Mouse (Mus musculus) right cerebral cortex, postnatal 14 days (tissue): ENCODE measurements around the gene Prickle1.

Experiments
- DNase-seq: peaks from one replicate; pipeline ENCODE4 v3.0.0; 2022

The Prickle1 gene

GRCm38 (mm10) chr15:93595746-93596145, at the start of gene Prickle1:
TSS of gene Prickle1 (minus strand) at chr15:93595891.
- DNase-seq, result peak; percentile 89

GRCm38 (mm10) chr15:93640221-93640620, 44.5 kb upstream of the Prickle1 start:
- no peak for DNase-seq

DNA sequence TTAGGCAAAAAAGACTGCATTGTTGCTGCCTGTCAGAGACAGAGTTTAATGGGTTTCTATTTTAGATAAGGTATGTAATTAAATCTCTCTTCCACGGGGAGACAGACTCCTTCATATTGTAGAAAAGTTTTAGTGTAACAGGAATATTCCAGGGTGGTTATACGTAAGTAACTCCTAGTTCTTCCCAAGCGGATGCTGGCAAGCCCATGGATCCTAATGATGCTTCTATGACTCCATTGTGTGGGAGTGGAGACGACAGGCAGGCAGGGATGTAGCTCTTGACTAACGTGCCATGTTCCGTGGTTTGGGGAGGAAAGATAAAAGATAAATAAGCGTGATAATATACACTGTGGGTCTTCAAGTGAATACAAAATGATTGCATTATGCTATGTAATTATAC, 41.3 kb upstream of the Prickle1 start:
- no peak for DNase-seq

DNA sequence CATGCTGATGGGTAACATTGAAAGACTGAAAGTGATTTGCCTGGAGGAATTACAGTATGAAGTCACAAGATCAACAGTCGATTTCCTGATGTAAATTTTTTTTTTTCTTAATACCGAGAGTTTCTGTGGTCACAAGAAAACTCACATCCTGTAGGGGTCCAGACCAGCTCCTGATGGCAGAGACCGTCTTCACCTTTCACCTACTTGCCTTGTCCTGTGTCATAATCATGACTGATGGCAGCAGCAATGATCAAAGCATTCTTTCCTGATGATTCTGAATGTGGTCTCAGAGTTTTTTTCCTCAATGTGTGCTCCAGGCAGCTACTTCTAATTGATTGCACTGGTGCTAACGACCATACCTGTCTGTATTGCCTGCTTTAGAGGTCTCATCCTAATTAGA, 39.9 kb upstream of the Prickle1 start:
- DNase-seq, result no peak

DNA sequence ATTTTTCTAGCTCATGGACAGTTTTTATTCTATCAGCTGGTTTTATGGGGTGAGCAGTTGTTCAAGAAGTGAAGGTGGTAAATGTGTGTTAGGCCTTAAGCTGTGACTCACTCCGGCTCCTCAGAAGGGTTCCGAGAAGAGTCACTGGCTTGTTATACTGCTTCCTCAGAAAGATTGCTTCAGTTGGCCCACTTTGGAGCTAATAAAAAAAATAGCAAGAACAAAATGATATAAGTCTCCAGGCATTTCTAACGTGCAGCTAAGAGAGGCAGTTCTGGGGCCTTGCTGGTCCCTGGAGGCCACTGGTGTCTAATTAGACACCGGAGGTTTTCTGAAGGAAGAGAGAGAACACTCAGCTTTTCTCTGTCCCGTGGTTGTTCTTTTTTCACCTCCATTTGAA, 38.8 kb upstream of the Prickle1 start:
- DNase-seq, result no peak

DNA sequence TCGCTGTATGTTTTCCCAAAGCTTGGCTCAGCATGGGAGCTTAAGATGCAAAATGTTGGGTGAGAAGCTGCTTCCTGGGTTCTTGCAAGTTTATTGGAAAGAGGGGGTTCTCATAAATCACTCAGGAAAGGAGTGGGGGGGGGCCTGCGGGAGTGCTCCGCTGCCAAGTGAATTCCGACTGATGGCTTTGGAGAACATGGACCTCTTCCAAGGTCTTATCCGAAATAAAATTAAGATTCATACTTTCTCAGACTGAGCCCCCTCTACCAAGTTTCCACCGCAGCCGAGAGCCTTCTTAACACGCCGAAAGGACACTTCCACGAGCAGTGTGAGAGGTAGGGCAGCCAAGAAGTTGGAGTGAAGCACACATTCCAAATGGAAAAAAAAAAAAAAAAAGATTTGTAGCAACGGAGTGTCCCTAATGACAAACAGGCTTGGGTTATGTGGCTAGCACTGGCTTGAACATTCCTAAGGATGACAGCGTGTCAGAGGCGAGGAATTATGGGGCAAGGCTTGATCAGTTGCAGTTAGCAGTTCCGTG, 34.4 kb upstream of the Prickle1 start:
- no peak for DNase-seq

DNA sequence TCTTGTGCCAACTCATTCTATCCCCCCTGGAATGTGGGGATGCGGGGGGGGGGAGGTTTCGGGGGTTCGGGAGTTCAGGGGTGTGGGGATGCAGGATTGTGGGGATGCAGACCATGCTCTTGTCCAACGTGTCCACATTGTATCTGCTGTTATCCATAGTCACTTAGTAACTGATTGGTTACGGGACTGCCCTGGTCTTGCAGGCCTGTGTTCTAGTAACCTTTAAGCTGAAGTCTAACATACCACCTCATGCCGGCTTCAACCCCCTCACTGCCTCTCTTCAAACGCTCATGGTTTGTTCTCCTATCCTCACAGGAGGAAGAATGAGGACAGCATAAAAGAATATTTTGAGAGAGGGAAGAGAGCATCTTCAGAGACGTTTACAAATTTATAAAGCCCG, 33.5 kb upstream of the Prickle1 start:
- no peak for DNase-seq

DNA sequence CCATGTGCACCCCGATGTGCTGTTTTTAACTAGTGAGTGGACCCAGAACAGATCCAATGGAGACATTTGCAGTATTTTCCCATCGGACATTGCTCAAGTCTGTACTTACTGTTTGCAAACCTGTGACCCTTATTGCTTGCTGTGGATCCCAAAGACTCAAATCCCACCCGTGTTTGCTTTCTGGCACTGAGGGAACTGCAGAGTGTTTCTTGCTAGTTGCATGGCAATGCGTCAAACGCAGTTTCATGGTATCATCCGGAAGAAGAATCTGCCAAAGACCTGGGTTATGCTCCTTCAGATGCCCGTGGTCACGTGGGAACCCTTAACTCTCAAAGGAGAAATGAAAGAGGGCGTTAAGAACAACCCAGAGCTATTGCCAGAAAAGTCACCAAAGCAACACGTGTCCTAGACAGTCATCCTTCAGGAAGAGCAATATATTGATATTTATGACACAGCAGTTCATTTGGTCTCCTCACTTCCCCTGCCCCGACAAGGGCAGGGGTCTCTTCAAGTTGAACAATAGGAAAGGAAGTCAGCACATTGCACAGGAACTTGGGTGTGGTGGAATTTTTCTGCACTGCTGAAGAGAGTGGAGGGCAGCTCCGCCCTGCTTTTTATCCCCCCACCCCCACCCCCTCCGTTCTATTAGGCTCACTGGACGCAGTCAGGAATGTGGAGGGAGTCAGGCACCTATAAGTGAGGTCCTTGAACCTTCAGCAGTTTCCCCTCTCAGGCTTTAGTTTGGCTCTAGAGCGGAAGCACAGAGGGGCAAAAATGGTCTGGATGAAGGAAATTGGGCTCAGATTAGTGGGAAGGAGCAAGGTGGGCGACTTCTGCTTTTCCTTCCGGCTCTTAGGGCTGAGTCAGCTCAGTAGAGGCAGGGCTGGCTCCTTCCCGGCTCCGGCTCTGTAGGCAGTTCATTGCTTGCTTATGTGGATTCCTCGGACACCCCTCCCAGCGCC, 32.4 kb upstream of the Prickle1 start:
- no peak for DNase-seq

DNA sequence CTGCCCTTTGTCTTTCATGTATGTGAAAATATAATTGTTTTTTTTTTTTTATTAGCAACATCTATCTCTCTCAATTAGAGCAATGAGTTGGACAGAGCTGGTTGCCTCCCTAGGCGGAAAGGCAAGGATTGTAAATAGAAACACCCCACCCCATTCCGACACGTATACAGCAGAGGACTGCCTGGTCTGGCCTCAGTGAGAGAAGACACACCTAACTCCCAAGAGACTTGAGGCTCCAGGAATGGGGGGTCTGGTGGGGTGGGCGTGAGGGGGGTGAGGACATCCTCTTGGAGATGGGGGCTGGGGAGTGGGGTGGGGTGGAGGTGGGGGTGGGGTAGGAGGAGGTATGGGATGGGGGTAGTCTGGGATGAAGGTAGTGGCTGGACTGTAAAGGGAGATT, 23.9 kb upstream of the Prickle1 start:
- DNase-seq, result no peak

- no peak for DNase-seq
These were observed 22.9 kb upstream of the Prickle1 start for GRCm38 (mm10) chr15:93618442-93619150.

GRCm38 (mm10) chr15:93616277-93616676, 20.6 kb upstream of the Prickle1 start:
- DNase-seq, result no peak

DNA sequence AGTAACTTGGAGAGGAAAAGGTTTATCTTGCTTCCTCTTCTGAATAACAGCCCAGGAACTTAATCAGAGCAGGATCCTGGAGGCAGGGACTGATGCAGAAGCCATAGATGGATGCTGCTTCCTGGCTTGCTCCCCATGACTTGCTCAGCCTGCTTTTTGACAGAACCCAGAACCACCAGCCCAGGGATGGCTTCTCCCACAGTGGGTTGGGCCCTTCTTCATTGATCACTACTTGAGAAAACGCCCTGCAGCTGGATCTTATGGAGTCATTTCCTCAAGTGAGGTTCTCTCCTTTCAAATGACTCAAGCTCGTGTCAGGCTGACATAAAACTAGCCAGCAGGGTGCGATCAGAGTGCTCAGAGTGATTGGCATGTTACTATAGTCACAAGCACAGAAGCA, 19.3 kb upstream of the Prickle1 start:
- no peak for DNase-seq

DNA sequence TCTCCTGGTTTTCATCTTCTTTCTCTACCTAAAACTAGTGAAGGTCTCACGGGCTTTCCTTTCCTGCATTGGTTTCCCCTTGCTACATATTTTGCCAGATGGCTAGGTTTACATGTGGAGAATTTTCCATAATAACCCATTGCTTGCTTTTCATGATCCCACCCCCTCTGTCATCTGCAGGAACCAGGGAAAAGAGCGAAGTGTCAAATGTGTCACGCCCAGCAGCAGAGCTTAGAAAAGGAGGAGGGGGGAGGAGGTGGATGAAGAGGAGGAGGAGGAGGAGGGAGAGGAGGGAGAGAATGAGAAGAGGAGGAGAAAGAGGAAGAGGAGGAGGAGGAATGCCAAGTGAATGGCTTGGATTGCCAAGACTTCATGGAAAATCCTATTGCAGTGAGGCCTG, 17.9 kb upstream of the Prickle1 start:
- DNase-seq, result no peak

DNA sequence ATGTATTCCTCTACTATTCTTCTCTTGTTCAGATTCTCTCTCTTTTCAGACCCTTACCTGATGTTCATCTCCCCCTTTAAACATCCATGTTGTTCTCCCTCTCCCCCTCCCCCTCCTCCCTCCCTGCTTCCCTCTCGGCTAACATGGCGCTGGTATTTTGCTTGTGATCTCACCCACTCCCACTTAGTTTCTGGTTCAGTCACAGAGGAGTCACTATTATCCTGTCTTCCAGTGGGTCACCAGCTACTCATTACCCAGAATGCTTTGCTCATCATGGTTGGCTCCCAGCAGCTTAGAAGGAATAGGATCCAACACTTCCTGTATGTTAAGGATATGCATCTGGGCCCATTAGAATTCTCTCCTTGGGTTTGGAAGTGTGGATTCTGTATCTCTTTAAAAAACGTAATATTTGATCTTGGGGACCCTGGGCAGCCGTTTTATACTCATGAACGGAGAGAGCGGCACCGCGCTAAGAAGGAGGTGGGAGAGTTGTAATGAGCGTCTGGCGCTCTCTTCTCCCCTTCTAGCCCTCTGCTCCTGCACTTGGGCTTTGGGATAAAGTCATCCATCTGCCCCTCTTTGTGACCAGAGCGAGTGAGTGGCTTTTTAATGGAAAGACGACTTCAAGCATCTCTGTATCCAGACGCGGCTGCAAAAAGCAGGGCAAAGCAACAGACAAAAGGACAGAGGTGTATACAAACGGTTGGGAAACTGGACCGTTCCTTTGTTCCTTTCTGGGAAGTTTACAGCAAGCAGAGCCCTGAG, 16.0 kb upstream of the Prickle1 start:
- DNase-seq, result no peak

DNA sequence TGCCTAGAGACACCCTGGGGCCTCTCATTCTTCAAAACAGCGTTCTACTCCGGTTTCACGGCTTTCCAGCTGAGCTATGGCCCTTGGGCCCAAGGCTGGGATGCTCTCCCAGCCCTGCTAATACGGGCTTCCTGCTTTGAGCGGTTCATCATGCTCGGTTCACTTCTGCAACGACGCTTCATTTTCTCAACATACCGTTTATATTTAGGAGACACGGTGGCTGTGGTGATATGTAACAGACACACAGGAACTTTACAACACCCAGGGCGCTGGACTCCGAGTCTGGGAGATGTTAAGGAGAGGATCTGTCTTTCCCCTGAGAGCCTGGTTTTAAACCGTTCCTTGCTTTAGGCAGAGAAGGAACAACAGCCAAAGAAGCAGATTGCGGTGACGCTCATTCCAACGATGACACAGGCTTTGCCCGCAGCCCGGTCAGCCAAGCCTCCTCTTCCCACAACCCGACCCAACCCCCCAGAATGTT, 15.1 kb upstream of the Prickle1 start:
- no peak for DNase-seq

GRCm38 (mm10) chr15:93610288-93610687, 14.6 kb upstream of the Prickle1 start:
- peak; percentile 38 for DNase-seq

GRCm38 (mm10) chr15:93602850-93603249, 7.2 kb upstream of the Prickle1 start:
- no peak for DNase-seq

- DNase-seq, result no peak
These were observed 5.8 kb upstream of the Prickle1 start for GRCm38 (mm10) chr15:93601461-93602015.

GRCm38 (mm10) chr15:93596991-93597390, 1.3 kb upstream of the Prickle1 start:
- DNase-seq, result no peak

DNA sequence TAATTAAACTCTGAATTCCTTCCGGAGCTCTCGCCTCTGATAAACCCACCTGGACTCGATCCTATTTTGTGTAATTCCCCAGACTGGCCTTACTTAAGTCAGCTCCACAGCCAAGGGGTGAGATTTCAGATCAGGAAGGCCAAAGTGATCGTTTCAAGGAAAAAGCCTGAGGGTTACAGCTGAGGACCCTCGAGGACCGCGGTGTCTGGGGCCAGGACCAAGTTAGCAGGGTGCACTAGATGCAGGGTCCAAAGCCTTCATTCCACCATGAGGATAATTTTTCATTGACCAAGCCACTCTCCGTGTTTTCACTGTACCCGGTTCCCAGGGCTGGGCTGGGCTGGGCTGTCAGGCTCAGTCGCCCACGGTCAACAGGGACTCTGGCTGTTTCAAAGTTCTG, 594 bp upstream of the Prickle1 start:
- DNase-seq, result peak; percentile 65

DNA sequence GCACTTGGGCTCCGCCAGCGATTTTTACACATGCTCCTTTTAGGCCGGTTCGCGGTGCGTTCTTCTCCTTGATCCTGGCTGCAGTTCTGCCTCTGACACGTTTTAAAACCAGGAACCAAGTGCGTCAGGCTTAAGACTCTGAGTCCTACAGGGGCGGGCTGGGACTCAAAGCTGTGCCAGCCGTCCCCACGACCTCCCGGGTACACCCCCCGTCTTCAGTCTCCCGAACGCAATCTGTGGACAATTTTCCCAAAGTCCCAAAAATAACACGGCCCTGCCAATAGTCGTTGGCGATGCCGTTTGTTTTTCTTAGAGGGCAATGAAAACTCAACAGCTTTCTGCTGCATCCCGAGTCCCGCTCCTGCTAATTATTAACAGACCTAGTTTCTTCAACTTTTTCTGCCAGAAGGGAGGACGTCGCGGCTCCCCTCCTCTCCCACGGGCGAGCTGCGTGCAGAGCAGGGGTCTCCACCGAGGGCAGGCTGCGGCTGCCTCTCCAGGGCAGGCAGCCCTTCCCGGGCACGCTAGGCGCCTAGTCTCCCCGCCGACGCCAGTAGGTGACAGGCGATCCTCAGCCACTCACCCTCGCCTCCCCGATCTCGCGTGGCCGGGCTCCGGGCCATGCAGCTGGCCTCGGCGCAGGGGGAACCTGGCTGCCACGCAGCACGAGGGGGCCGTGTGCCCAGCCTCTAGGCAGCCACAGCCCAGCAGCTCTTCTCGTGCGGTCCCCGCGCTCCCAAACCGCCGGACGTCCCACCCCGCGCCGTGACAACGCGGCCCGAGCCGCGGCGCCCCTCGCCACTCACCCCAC, 598 bp downstream of the Prickle1 start:
- peak; percentile 61 for DNase-seq
